Mouse (Mus musculus): ENCODE results near the gene Hook2. TPM values are rescaled to one million over a fixed set of nuclear protein-coding genes. Genes with fewer than 3 reads are reported as not detected.

Gene Hook2
- 7.7 and 10.8 TPM in 2 replicates for total RNA-seq (2021)
- long read RNA-seq, transcript Hook2-201 (22 exons, 2,580 nt) = major isoform, 13 of 40 reads
- long read RNA-seq, partial matches to known transcripts = 8 of 40 reads
- long read RNA-seq, other reads (novel, unspliced or antisense) = 19 of 40 reads

- peak; percentile 93 for DNase-seq
These were observed at the start of gene Hook2 for GRCm38 (mm10) chr8:84990349-84990748. Hook2 (plus strand) TSS chr8:84990603.

GRCm38 (mm10) chr8:84943699-84944098 lies 46.7 kb upstream of the Hook2 start:
- DNase-seq = no peak

GRCm38 (mm10) chr8:84944478-84945160 lies 45.8 kb upstream of the Hook2 start:
- DNase-seq = peak; percentile 38

GRCm38 (mm10) chr8:84945235-84945632 lies 45.2 kb upstream of the Hook2 start:
- no peak for DNase-seq

GRCm38 (mm10) chr8:84945633-84946527 lies 44.5 kb upstream of the Hook2 start:
- DNase-seq = no peak

GRCm38 (mm10) chr8:84946528-84947240 lies 43.7 kb upstream of the Hook2 start, which contains the start of gene Rtbdn:
Rtbdn (plus strand) TSS chr8:84946991.
- no peak for DNase-seq

- DNase-seq = peak; percentile 56
These were observed 43.2 kb upstream of the Hook2 start for GRCm38 (mm10) chr8:84947241-84947545.

GRCm38 (mm10) chr8:84949753-84950152 lies 40.6 kb upstream of the Hook2 start:
- no peak for DNase-seq

GRCm38 (mm10) chr8:84952612-84953255 lies 37.7 kb upstream of the Hook2 start:
- peak; percentile 71 for DNase-seq

GRCm38 (mm10) chr8:84956768-84957167 lies 33.6 kb upstream of the Hook2 start:
- peak; percentile 58 for DNase-seq

- peak; percentile 61 for DNase-seq
These were observed 30.6 kb upstream of the Hook2 start for GRCm38 (mm10) chr8:84959811-84960210.

- DNase-seq = no peak
These were observed 26.5 kb upstream of the Hook2 start for GRCm38 (mm10) chr8:84963952-84964351.

- peak; percentile 92 for DNase-seq
These were observed 24.6 kb upstream of the Hook2 start for GRCm38 (mm10) chr8:84965731-84966291.

GRCm38 (mm10) chr8:84966603-84967002 lies 23.8 kb upstream of the Hook2 start:
- no peak for DNase-seq

GRCm38 (mm10) chr8:84967532-84968304 lies 22.7 kb upstream of the Hook2 start:
- no peak for DNase-seq

- DNase-seq = no peak
These were observed 21.8 kb upstream of the Hook2 start for GRCm38 (mm10) chr8:84968650-84969049.

- peak; percentile 83 for DNase-seq
These were observed 20.9 kb upstream of the Hook2 start, which contains the start of the genes Gm49661, Prdx2 and Rnaseh2a for GRCm38 (mm10) chr8:84969241-84970134. Gm49661 (minus strand) TSS chr8:84969433. Prdx2 (plus strand) TSS chr8:84969587. Rnaseh2a (minus strand) TSS chr8:84969767.

GRCm38 (mm10) chr8:84970135-84970790 lies 20.1 kb upstream of the Hook2 start:
- DNase-seq = no peak

GRCm38 (mm10) chr8:84970913-84971312 lies 19.5 kb upstream of the Hook2 start:
- no peak for DNase-seq
